Mouse (Mus musculus) adrenal gland, postnatal 25 days (tissue): Measurements from ENCODE around the gene Mthfd1l. TPM values are rescaled to one million over a fixed set of nuclear protein-coding genes. Genes with fewer than 3 reads are reported as not detected.

Experiments
- DNase-seq: peaks from one replicate; pipeline ENCODE4 v3.0.0; 2021; ENCODE audit warnings: mixed read lengths
- total RNA-seq: library from RNA; stranded (reverse); gene quantifications from 2 replicates; pipeline ENCODE4 v1.2.3, GENCODE M21; 2021

Mthfd1l gene
- total RNA-seq, 1 experiment from 2014 or later: 10.0 TPM

DNA sequence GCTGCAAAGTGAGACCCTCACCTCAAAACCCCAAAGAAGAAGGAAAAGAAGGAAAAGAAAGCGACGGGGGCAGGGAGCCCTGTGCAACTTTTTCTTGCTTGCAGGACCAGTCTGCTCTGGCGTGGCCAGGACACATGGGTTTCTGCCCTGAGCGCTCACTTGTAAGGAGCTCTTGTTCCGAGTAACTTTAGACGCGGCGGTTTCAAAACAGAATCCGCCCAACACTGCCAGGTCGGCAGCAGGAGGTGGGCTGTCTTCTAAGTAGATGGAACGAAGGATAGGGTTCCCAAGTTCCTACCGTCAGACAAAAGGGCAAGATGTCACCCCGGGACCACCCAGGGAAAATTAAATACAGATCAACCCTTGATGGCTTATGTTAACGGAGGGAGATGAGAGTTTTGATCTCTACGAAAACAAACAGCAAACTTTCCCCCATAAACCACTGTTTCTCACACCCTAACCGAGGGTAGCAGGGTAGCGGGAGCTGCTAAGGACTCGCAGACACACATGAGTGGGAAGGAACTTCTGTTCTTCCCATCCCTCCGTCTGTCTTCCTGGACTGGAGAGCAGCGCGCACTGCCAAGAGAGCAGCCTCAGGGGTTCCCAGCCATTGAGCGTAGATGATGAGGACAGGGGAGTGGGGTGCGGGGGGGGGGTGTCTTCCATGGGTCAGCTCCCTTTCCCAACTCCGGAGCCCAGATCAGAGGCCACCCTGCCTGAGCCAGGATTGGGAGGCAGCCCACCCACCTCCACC, 237.6 kb downstream of the Mthfd1l start:
- DNase-seq: peak; percentile 6

DNA sequence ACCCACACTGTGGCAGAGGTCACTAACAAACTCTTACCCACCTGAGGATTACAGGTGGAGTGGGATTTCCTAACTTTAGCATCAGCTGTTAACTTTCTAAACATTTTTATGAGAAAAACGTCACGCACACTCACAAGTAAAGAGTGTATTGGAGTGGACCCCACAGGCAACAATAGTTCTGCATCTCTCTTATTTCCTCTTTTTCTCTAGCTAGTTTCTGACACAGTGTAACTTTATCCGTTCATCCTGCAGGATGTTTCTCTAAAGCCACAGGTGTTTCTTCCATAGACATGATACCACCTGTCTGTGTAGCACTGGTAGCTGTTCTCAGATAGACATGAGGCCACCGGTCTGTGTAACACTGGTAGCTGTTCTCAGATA, 238.1 kb downstream of the Mthfd1l start:
- no peak for DNase-seq

Other genes starting within 250 kb of the Mthfd1l start
- 6.2 and 6.6 TPM in 2 replicates for gene Plekhg1, start 232.8 kb upstream of the Mthfd1l start, total RNA-seq